Mouse (Mus musculus) limb, embryonic 15.5 days (tissue): ENCODE measurements around the gene Mmadhc. TPM values are rescaled to one million over a fixed set of nuclear protein-coding genes. Genes with fewer than 3 reads are reported as not detected.

Source experiments
- ATAC-seq: fragments of 200-750 bp; cut with Nextera tagmentation; 2 replicates; pipeline ENCODE4 v1.8.0; 2017; ENCODE audit warnings: low read depth, moderate TSS enrichment; ENCODE audit not compliant: insufficient number of reproducible peaks, low FRiP score, low TSS enrichment
- H3K27ac ChIP-seq: fragments of 300-500 bp; sonication (generic); 2 replicates; pipeline ENCODE4 v1.5.1; 2015; ENCODE audit warnings: moderate library complexity, mild to moderate bottlenecking, inconsistent platforms
- H3K27me3 ChIP-seq: fragments of 300-500 bp; sonication (generic); 2 replicates; pipeline ENCODE4 v1.6.1; 2015; ENCODE audit warnings: inconsistent platforms
- H3K36me3 ChIP-seq: fragments of 300-500 bp; sonication (generic); 2 replicates; pipeline ENCODE4 v1.6.1; 2015; ENCODE audit warnings: inconsistent platforms
- H3K4me1 ChIP-seq: fragments of 300-500 bp; sonication (generic); 2 replicates; pipeline ENCODE4 v1.6.1; 2015; ENCODE audit warnings: inconsistent platforms
- H3K4me2 ChIP-seq: fragments of 300-500 bp; sonication (generic); 2 replicates; pipeline ENCODE4 v1.6.1; 2015; ENCODE audit warnings: mild to moderate bottlenecking, inconsistent platforms
- H3K4me3 ChIP-seq: fragments of 300-500 bp; sonication (generic); 2 replicates; pipeline ENCODE4 v1.5.1; 2015; ENCODE audit warnings: mild to moderate bottlenecking, inconsistent platforms
- H3K9ac ChIP-seq: fragments of 300-500 bp; sonication (generic); 2 replicates; pipeline ENCODE4 v1.6.1; 2015; ENCODE audit warnings: inconsistent platforms
- H3K9me3 ChIP-seq: fragments of 300-500 bp; sonication (generic); 2 replicates; pipeline ENCODE4 v1.6.1; 2016; ENCODE audit warnings: inconsistent platforms
- WGBS: fragments of 180-500 bp; shearing (Covaris S2); methylation state at CpG from one replicate; pipeline ENCODE4 v1.1.7; 2015; 5-methylcytosine and 5-hydroxymethylcytosine counted together
- polyA plus RNA-seq: library from polyadenylated mRNA; unstranded; fragments of >200 nt; fragmentation: Nextera tagmentation; extraction: Ambion mirVana; gene quantifications from 2 replicates; pipeline ENCODE4 v1.2.1, GENCODE M21; 2015

Mmadhc gene
- polyA plus RNA-seq, 1 experiment from 2014 or later, result 172 TPM

GRCm38 (mm10) chr2:50294084-50294483, 2.5 kb downstream of the Mmadhc start:
- H3K36me3 ChIP-seq, result peaks cover 17% of the 10 kb centered on the region
- ATAC-seq, result no peak
- no peak overlapping the region for H3K9ac ChIP-seq
- no peaks in the 10 kb centered on the region for H3K27me3 ChIP-seq
- no peak overlapping the region for H3K4me3 ChIP-seq
- H3K27ac ChIP-seq, result no peak overlapping the region
- no peak overlapping the region for H3K4me2 ChIP-seq
- 76% methylated on average over 2 of the region's 2 CpGs for WGBS
- H3K4me1 ChIP-seq, result peaks cover 12% of the 10 kb centered on the region
- H3K9me3 ChIP-seq, result no peaks in the 10 kb centered on the region

GRCm38 (mm10) chr2:50293572-50293971, 3.0 kb downstream of the Mmadhc start:
- Histone ChIP-seq H3K27me3 (no peaks in the 10 kb centered on the region), H3K4me1 (peaks cover 12% of the 10 kb centered on the region), H3K4me3 (no peak overlapping the region), H3K9ac (no peak overlapping the region), H3K9me3 (no peaks in the 10 kb centered on the region), H3K27ac (no peak overlapping the region), H3K4me2 (no peak overlapping the region), H3K36me3 (peaks cover 22% of the 10 kb centered on the region)
- ATAC-seq, result no peak
- WGBS, result 76% methylated on average over 3 of the region's 3 CpGs

- Histone ChIP-seq H3K9me3 (no peaks in the 10 kb centered on the region), H3K36me3 (peaks cover 33% of the 10 kb centered on the region), H3K27ac (no peak overlapping the region), H3K4me3 (no peak overlapping the region), H3K9ac (no peak overlapping the region), H3K27me3 (no peaks in the 10 kb centered on the region), H3K4me1 (peaks cover 10% of the 10 kb centered on the region), H3K4me2 (no peak overlapping the region)
- ATAC-seq, result no peak
- 75% methylated on average over 2 of the region's 2 CpGs for WGBS
Measured at GRCm38 (mm10) chr2:50291901-50292300, 4.7 kb downstream of the Mmadhc start.

- H3K36me3 ChIP-seq, result peaks cover 38% of the 10 kb centered on the region
- WGBS, result 91% methylated on average over 2 of the region's 2 CpGs
- no peak for ATAC-seq
Measured at GRCm38 (mm10) chr2:50290754-50291153, 5.8 kb downstream of the Mmadhc start.

GRCm38 (mm10) chr2:50284781-50285180, 11.8 kb downstream of the Mmadhc start:
- H3K4me1 ChIP-seq, result no peaks in the 10 kb centered on the region
- H3K27ac ChIP-seq, result no peak overlapping the region
- no peak overlapping the region for H3K4me3 ChIP-seq
- H3K4me2 ChIP-seq, result no peak overlapping the region
- H3K36me3 ChIP-seq, result peaks cover 49% of the 10 kb centered on the region
- no peak overlapping the region for H3K9ac ChIP-seq
- no peaks in the 10 kb centered on the region for H3K9me3 ChIP-seq
- ATAC-seq, result no peak
- WGBS, result 74% methylated on average over 3 of the region's 3 CpGs
- H3K27me3 ChIP-seq, result no peaks in the 10 kb centered on the region

More at GRCm38 (mm10) chr2:50290754-50291153, 5.8 kb downstream of the Mmadhc start:
- Histone ChIP-seq H3K27ac (no peak overlapping the region), H3K4me3 (no peak overlapping the region), H3K9ac (no peak overlapping the region), H3K4me1 (peaks cover 10% of the 10 kb centered on the region), H3K4me2 (no peak overlapping the region), H3K27me3 (no peaks in the 10 kb centered on the region), H3K9me3 (no peaks in the 10 kb centered on the region)

GRCm38 (mm10) chr2:50284040-50284439, 12.6 kb downstream of the Mmadhc start:
- no peak overlapping the region for H3K4me3 ChIP-seq
- ATAC-seq, result no peak
- H3K27me3 ChIP-seq, result no peaks in the 10 kb centered on the region
- H3K9ac ChIP-seq, result no peak overlapping the region
- 71% methylated on average over 5 of the region's 5 CpGs for WGBS
- H3K36me3 ChIP-seq, result peaks cover 51% of the 10 kb centered on the region
- H3K4me1 ChIP-seq, result no peaks in the 10 kb centered on the region
- no peak overlapping the region for H3K27ac ChIP-seq
- H3K4me2 ChIP-seq, result no peak overlapping the region
- no peaks in the 10 kb centered on the region for H3K9me3 ChIP-seq

- 40% methylated on average over 10 of the region's 10 CpGs for WGBS
- no peak overlapping the region for H3K9ac ChIP-seq
- H3K4me1 ChIP-seq, result peaks cover 3% of the 10 kb centered on the region; the same call in 1 of the 2 replicates
- no peaks in the 10 kb centered on the region for H3K27me3 ChIP-seq
- H3K36me3 ChIP-seq, result peaks cover 25% of the 10 kb centered on the region
- no peak overlapping the region for H3K27ac ChIP-seq
- no peaks in the 10 kb centered on the region for H3K9me3 ChIP-seq
- H3K4me3 ChIP-seq, result no peak overlapping the region
- no peak for ATAC-seq
- H3K4me2 ChIP-seq, result no peak overlapping the region
Measured at GRCm38 (mm10) chr2:50276715-50277114, 19.9 kb downstream of the Mmadhc start.

- no peak overlapping the region for H3K27ac ChIP-seq
- ATAC-seq, result no peak
- no peaks in the 10 kb centered on the region for H3K9me3 ChIP-seq
- H3K4me3 ChIP-seq, result no peak overlapping the region
- H3K4me1 ChIP-seq, result peaks cover 3% of the 10 kb centered on the region; the same call in 1 of the 2 replicates
- H3K36me3 ChIP-seq, result peaks cover 9% of the 10 kb centered on the region
- no peak overlapping the region for H3K9ac ChIP-seq
- no peak overlapping the region for H3K4me2 ChIP-seq
- WGBS, result 58% methylated on average over 6 of the region's 6 CpGs
- H3K27me3 ChIP-seq, result no peaks in the 10 kb centered on the region
Measured at GRCm38 (mm10) chr2:50273415-50273814, 23.2 kb downstream of the Mmadhc start.

- Histone ChIP-seq H3K27ac (no peak overlapping the region), H3K36me3 (peaks cover under 1% of the 10 kb centered on the region), H3K9ac (no peak overlapping the region), H3K27me3 (no peaks in the 10 kb centered on the region), H3K4me1 (peaks cover 3% of the 10 kb centered on the region; the same call in 1 of the 2 replicates), H3K4me3 (no peak overlapping the region), H3K4me2 (no peak overlapping the region), H3K9me3 (no peaks in the 10 kb centered on the region)
- 36% methylated on average over 5 of the region's 5 CpGs for WGBS
- no peak for ATAC-seq
Measured at GRCm38 (mm10) chr2:50272165-50272564, 24.4 kb downstream of the Mmadhc start.

GRCm38 (mm10) chr2:50268514-50268913, 28.1 kb downstream of the Mmadhc start:
- no peak overlapping the region for H3K9ac ChIP-seq
- no peak overlapping the region for H3K27ac ChIP-seq
- H3K4me1 ChIP-seq, result no peaks in the 10 kb centered on the region
- no peak overlapping the region for H3K4me2 ChIP-seq
- no peaks in the 10 kb centered on the region for H3K9me3 ChIP-seq
- 36% methylated on average over 2 of the region's 2 CpGs for WGBS
- no peak overlapping the region for H3K4me3 ChIP-seq
- no peak for ATAC-seq
- H3K36me3 ChIP-seq, result no peaks in the 10 kb centered on the region
- H3K27me3 ChIP-seq, result no peaks in the 10 kb centered on the region

GRCm38 (mm10) chr2:50267046-50267445, 29.6 kb downstream of the Mmadhc start:
- Histone ChIP-seq H3K27ac (no peak overlapping the region), H3K4me3 (no peak overlapping the region), H3K9ac (no peak overlapping the region), H3K27me3 (no peaks in the 10 kb centered on the region), H3K9me3 (no peaks in the 10 kb centered on the region), H3K4me2 (no peak overlapping the region), H3K36me3 (no peaks in the 10 kb centered on the region), H3K4me1 (no peaks in the 10 kb centered on the region)
- no peak for ATAC-seq

- Histone ChIP-seq H3K4me1 (no peaks in the 10 kb centered on the region), H3K9me3 (no peaks in the 10 kb centered on the region), H3K36me3 (no peaks in the 10 kb centered on the region), H3K4me3 (no peak overlapping the region), H3K27me3 (no peaks in the 10 kb centered on the region), H3K27ac (no peak overlapping the region), H3K9ac (no peak overlapping the region), H3K4me2 (no peak overlapping the region)
- WGBS, result 43% methylated on average over 2 of the region's 2 CpGs
- ATAC-seq, result no peak
Measured at GRCm38 (mm10) chr2:50265215-50265785, 31.3 kb downstream of the Mmadhc start.

GRCm38 (mm10) chr2:50264059-50264458, 32.5 kb downstream of the Mmadhc start:
- H3K9me3 ChIP-seq, result no peaks in the 10 kb centered on the region
- H3K27me3 ChIP-seq, result no peaks in the 10 kb centered on the region
- 61% methylated on average over 6 of the region's 6 CpGs for WGBS
- H3K9ac ChIP-seq, result no peak overlapping the region
- no peak overlapping the region for H3K27ac ChIP-seq
- H3K4me3 ChIP-seq, result no peak overlapping the region
- H3K4me1 ChIP-seq, result no peaks in the 10 kb centered on the region
- no peak overlapping the region for H3K4me2 ChIP-seq
- no peak for ATAC-seq
- H3K36me3 ChIP-seq, result no peaks in the 10 kb centered on the region
